Mouse (Mus musculus): Measurements from ENCODE around the gene Cd55.
"Not testable (repeated sequence)": the region's sequence is repeated elsewhere in the genome, so short reads cannot be mapped to it uniquely, and the experiment has no call there.

Cd55 gene

GRCm38 (mm10) chr1:130422033-130422432, 40.5 kb downstream of the Cd55 start:
- not testable (repeated sequence) for DNase-seq

- not testable (repeated sequence) for DNase-seq
These were observed 65.4 kb downstream of the Cd55 start for GRCm38 (mm10) chr1:130397109-130397508.
